Mouse (Mus musculus): ENCODE results near the gene P2rx6.

P2rx6 gene

DNA sequence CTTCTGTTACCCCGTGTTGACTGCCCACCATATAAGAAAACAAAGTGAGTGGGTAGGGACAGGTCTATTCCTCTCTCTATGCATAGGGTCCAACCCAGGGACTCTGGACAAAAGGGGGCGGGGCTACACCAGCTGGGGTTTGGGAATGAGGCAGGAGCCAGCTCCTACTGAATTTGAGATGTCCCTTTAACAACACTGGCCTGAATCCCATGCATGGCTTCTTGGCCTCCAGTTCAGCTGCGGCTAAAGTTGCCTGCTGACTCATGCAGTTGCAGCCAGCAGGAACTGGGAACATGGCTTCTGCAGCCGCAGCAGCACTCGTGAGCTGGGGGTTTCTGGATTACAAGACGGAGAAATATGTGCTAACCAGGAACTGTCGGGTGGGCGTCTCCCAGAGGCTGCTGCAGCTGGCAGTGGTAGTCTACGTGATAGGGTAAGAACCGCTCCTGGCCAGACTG lies at the start of gene P2rx6:
TSS of gene P2rx6 (plus strand) at position 135 of the 458 bp plus-strand sequence.
- peak; percentile 65 for DNase-seq (ENCODE audit: low spot score)

DNA sequence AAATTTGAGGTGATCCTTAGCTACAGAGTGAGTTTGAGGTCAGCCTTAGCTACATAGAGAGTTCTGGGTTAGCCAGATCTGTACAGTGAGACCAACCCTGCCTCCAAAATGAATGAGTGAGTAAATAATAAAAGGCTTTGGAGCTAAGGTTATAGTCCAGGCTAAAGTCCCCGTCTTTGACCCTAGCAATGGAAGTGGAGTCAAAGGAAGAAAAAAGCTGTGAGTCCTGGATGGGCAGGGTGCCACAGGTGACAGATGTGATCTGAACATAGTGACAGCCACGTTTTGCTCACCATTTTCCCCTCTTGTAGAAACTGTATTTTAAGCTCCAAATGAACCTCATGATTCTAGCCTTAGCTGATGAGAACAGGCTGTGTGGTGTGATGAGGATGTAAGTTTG lies 42.8 kb upstream of the P2rx6 start:
- DNase-seq (ENCODE audit: low spot score) = no peak

DNA sequence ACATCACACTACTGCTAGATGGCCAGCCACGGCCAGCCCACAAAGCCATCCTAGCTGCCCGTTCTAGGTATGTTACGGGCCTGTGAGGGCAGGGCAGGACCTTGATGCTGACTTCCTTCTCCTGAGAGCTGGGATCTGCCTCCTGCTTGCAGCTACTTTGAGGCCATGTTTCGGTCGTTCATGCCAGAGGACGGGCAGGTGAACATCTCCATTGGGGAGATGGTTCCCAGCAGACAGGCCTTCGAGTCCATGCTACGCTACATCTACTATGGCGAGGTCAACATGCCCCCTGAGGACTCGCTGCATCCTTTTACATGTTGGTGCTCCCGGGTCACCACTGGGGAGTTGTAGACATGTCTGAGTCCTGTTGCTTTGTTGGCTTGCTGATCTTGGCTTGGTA lies 37.5 kb upstream of the P2rx6 start:
- DNase-seq (ENCODE audit: low spot score) = no peak

GRCm38 (mm10) chr16:17525524-17525923 lies 36.2 kb upstream of the P2rx6 start:
- no peak for DNase-seq (ENCODE audit: low spot score)

GRCm38 (mm10) chr16:17526223-17526622 lies 35.5 kb upstream of the P2rx6 start:
- no peak for DNase-seq (ENCODE audit: low spot score)

DNA sequence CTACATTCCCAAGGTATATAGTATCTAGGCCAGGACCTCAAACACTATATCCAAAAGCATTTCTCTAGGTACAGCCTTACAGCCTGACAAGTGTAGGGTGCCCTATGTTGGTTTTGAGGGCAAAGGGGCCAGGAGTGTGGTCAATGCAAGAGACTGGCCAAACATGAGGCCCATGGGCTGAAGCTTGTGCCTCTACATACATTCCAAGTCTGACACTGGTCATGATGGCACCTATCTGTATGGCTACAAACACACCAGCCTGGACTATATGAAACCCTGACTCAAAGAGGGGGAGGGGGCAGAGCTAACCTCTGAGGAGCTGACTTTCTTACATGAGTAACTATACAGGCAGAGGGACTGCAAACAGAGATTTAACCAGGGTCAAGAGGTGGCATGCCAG lies 34.1 kb upstream of the P2rx6 start:
- DNase-seq (ENCODE audit: low spot score) = no peak

- no peak for DNase-seq (ENCODE audit: low spot score)
These were observed 33.4 kb upstream of the P2rx6 start for GRCm38 (mm10) chr16:17528276-17528675.

DNA sequence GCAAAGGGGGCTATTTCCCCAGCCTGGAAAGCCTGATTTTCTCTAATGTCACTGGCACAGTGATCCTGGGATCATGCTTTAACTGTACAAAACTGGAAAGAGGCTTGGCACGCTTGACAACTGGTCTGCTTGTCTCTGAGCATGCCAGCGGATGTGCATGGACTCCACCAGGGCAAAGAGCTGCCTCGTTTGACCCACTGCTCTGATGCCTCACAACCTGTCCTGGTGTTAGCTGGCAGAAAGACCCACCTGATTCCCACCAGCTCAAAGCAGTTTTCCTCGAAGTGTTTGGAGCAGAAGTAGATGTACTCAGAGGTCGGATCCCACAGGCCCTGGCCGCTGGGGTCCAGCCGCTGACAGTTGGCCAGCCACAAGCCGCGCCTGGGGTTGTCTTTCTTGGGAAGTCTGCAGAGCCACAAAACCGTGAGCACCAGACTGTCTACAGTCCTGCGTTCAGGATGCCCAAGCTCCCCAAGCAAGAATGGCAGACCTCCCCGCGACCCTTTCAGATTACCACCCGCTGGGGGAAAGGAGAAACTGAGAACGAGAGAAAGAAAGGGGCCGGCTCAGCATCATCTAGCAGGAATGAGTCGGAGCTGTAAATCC lies 31.6 kb upstream of the P2rx6 start:
- DNase-seq (ENCODE audit: low spot score) = no peak

- DNase-seq (ENCODE audit: low spot score) = peak; percentile 96
These were observed 30.9 kb upstream of the P2rx6 start, which contains the start of gene Thap7 for GRCm38 (mm10) chr16:17530640-17531288. Gene Thap7, minus strand, starts transcription at chr16:17531136.

DNA sequence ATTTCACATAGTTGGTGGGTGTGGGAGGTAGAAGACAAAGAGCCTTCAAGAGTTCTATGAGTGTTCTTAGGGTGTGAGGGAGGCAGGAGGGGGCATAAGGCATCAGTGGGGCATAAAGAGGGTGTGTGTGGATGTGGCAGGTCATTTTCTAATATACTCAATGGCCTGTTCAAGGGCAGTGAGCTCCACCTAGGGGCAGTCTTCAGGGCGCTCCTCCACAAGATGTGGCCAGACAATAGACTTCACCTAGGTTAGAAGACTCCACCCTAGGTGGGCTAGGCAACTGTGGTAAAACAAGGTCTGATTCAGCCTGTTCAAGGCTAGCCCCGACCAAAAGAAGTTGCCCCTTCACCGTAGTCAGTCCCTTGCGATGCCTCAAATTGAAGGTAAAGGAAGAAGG lies 29.4 kb upstream of the P2rx6 start:
- DNase-seq (ENCODE audit: low spot score) = peak; percentile 45

GRCm38 (mm10) chr16:17532676-17533329 lies 28.9 kb upstream of the P2rx6 start:
- no peak for DNase-seq (ENCODE audit: low spot score)

DNA sequence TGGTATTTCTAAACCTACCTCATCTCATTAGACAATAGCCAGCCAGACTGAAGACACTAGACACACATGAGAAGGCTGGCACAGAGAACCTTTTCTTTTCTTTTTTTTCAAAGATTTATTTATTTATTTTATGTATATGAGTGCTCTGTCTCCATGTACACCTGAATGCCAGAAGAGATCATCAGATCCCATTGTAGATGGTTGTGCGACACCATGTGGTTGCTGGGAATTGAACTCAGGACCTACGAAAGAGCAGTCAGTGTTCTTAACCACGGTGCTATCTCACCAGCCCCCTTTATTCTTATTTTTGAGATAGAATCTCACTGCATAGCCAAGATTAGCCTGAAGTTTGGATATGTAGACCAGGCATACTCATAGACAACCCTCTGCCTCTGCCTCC lies 25.1 kb upstream of the P2rx6 start:
- DNase-seq (ENCODE audit: low spot score) = no peak

GRCm38 (mm10) chr16:17542632-17543031 lies 19.1 kb upstream of the P2rx6 start:
- no peak for DNase-seq (ENCODE audit: low spot score)

DNA sequence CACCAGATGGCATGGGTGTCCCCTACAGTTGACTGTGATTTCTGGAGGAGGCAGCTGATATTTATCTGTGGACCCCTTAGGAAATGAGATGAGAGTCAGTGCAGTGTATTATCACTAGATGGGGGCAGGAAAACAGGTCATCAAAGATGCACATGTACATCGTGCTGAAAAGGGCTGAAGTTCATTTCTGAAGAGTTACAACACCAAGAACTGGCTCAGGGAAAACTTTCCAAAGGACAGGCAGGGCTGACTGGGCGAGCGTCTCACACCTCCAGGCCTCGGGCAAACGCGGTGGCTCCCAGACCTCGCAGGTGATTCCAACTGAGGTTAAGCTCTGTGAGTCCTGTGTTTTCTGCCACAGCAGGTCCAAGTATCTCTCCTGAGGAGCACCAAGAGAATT lies 8.8 kb upstream of the P2rx6 start:
- no peak for DNase-seq (ENCODE audit: low spot score)

GRCm38 (mm10) chr16:17553910-17554685 lies 7.6 kb upstream of the P2rx6 start:
- DNase-seq (ENCODE audit: low spot score) = peak; percentile 61

DNA sequence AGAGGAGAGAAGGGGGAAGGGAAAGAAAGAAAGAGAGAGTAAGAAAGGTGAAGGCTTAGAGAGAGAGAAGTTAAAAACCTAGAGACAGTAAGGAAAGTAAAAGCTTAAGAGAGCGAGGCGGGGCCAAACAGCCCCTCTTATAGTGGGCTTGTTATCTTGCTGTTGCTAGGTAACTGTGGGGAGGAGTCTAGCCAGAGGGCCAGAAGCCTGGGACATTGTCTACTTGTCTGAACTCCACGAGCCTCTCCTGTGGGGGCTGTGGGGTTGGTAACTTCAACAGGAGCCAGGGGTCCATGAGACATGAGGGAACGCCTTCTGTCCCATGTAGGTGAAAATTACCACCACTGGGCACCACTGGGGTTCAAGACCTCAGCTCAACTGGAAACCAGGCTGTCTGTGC lies 7.0 kb upstream of the P2rx6 start:
- peak; percentile 57 for DNase-seq (ENCODE audit: low spot score)

DNA sequence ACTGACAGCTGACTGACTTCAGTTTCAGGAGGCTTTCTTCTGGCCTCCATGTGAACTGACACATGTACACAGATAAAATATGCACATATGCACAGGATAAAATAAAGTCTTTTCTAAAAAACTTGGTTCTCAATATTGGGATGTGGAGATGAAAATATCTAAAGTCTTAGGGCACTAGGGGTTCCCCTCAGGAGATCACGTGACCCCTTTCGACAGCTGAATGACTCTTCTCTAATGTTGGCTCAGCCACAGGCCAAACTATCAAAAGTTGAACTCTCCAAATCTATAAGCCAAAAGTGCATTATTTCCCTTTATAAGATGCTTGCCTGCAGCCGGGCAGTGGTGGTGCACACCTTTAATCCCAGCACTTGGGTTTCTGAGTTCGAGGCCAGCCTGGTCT lies 5.5 kb upstream of the P2rx6 start:
- DNase-seq (ENCODE audit: low spot score) = no peak

- no peak for DNase-seq (ENCODE audit: low spot score)
These were observed 4.8 kb upstream of the P2rx6 start for GRCm38 (mm10) chr16:17556907-17557306.

GRCm38 (mm10) chr16:17557947-17558480 lies 3.7 kb upstream of the P2rx6 start:
- DNase-seq (ENCODE audit: low spot score) = peak; percentile 85

DNA sequence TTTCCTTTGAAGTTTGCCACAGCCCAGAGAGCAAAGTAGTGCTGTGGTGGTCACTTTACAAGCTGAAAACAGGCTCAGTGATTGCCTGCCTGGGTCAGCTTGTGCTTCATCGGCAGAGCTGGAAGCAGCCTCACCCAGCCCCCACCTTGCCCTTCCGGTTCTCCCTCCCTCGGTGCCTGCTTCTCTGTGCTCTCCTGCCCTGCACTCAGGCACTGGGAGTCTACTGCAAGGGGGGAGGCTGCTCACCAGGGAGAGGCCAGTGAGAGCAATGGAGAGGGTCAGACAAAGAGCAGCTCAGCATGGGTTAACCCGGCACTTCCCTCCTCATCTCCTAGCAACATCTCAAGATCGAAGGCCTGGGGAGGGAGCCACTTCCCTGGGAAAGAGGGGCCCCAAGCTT lies 2.9 kb upstream of the P2rx6 start:
- DNase-seq (ENCODE audit: low spot score) = peak; percentile 39

DNA sequence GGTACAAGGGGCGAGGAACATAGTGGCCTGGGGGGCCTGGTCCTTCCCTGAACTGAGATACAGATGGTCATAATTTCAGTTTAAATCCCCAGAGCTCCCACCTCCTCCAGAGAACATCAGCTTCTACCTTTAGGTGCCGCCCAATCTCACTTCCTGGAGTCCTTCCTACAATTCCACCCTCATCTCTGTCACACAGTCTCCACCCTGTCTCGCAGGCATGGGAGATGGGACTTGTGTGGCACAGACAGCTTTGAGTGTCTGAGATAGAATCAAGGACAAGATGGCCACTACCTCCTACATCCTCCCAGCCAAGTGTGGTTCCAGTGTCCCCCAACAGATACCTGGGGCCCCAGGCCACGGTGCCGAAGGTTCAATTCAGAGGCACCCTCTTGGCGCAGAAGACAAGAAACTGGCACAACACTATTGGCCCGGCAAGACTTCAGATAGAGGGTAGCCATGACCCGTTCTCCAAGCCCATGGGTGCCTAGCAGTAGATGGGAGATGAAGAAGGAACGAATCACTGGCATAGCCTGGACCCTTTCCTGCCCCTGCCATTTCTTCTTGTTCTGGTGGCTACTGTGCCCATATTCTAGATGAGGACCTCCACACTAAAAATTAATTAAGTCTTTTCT lies 2.2 kb upstream of the P2rx6 start:
- DNase-seq (ENCODE audit: low spot score) = no peak

Data from retina, embryonic 14.5 days (tissue).